Mouse (Mus musculus): ENCODE data around the gene Rasgrf1. TPM values are rescaled to one million over a fixed set of nuclear protein-coding genes. Genes with fewer than 3 reads are reported as not detected.

The Rasgrf1 gene
- not detected for polyA plus RNA-seq (2014; fragmentation: Illumina TruSeq; extraction: RNeasy Lipid Tissue Mini Kit (QIAGEN cat#74804); ENCODE audit: low read depth, low replicate concordance)

DNA sequence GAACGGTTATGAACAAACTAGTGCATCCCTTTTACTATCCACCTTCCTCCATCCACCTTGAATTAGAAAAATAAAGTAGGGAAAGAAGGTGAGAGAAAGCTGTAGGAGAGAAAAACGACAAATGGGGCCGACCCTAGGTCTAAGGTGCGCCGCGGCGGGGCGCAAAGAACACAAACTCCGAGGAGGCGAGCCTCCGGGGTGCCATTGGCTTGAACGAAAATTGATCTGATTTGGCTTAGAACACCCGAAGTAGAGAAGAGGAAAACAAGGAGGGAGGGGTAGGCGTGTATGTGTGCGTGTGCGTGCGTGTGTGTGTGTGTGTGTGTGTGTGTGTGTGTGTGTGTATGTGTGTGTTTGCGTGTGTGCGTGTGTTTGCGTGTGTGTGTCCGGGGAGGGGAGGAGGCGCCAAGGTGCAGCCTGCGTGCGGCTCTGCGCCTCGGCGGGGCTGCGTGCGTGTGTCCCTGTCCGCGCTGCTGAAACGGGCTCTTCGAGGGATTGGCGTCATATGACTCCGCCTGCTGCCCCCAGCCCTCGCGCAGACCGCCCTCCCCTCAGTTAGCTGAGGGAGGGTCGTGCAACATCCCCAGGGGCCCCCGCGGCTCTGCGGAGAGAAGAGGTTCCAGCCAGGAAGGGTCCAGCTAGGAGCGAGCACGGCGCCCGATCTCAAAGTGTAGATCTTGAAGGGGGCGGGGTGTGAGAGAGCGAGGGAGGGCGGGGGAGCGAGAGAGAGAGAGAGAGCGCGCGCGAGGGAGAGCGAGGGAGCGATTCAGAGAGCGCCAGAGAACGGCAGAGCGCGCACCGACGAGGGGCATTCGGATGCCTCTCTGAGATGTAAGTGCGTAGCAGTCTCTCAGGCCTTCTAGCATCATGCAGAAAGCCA is at the start of gene Rasgrf1:
TSS of gene Rasgrf1 (plus strand) at position 778 of the 880 bp plus-strand sequence.

DNA sequence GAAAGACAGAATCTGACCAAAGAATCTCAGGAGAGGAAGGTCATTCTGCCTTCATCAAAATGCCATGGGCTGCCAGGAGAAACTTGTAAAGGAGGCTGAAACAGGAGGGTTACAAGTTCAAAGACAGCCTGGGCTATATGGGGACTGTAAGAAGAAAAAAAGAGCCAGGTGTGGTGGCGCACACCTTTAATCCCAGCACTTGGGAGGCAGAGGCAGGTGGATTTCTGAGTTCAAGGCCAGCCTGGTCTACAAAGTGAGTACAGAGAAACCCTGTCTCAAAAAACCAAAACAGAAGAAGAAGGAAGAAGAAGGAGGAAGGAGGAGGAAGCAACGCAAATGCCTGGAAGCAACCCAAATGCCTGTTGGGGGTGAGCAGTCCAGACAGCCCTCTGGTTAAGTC is 144.1 kb downstream of the Rasgrf1 start, which contains the start of gene Ctsh:
TSS of gene Ctsh (plus strand) at position 301 of the 400 bp plus-strand sequence.

Other genes starting within 250 kb of the Rasgrf1 start
- 46.7 TPM for gene Tmed3, start 204.8 kb upstream of the Rasgrf1 start, polyA plus RNA-seq (2014; fragmentation: Illumina TruSeq; extraction: RNeasy Lipid Tissue Mini Kit (QIAGEN cat#74804); ENCODE audit: low read depth, low replicate concordance)
- gene Ankrd34c, start 171.4 kb upstream of the Rasgrf1 start, polyA plus RNA-seq (2014; fragmentation: Illumina TruSeq; extraction: RNeasy Lipid Tissue Mini Kit (QIAGEN cat#74804); ENCODE audit: low read depth, low replicate concordance), result not detected
- gene Ctsh, start 144.2 kb downstream of the Rasgrf1 start, polyA plus RNA-seq (2014; fragmentation: Illumina TruSeq; extraction: RNeasy Lipid Tissue Mini Kit (QIAGEN cat#74804); ENCODE audit: low read depth, low replicate concordance), result 70.5 TPM
- 307 TPM for gene Morf4l1, start 204.9 kb downstream of the Rasgrf1 start, polyA plus RNA-seq (2014; fragmentation: Illumina TruSeq; extraction: RNeasy Lipid Tissue Mini Kit (QIAGEN cat#74804); ENCODE audit: low read depth, low replicate concordance)